Mouse (Mus musculus) left cerebral cortex, postnatal 4 days (tissue): ENCODE data around the gene Scrt2. TPM values are rescaled to one million over a fixed set of nuclear protein-coding genes. Genes with fewer than 3 reads are reported as not detected.
A peak's percentile ranks its signal among the peaks of the same experiment; 100 is the strongest.

ENCODE experiments used
- DNase-seq: peaks from one replicate; pipeline ENCODE4 v3.0.0-alpha.2; 2022
- intact Hi-C: fragments of 180-260 bp; cut with DNase I; formaldehyde crosslinking; loops from one replicate; pipeline ENCODE4 v1.15.1; 2025
- total RNA-seq, 2 experiments: library from RNA; stranded (reverse); gene quantifications; 2 replicates each; pipeline ENCODE4 v1.2.3; 2021

The Scrt2 gene
- total RNA-seq, 2 experiments from 2014 or later: 20.0 to 25.2 TPM

DNA sequence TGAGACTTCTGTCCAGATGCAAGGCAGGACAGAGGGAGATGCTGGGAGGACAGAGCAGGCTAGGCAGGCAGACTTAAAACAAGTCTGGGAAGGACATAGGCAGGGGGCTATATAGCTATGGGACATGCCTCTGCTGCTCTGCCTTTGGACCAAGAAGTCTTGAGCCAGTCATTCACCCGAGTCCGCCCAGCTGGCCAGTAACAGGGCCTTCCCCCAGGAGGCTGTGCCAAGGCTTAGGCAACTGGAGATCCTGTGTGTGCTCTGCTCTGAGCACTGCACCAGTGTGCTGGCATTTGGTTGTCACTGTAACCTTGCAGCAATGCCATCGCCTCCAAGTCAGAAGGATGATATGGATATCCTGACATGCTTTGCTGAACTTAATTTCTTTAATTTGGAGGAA lies 4.0 kb upstream of the Scrt2 start:
- intact Hi-C loops: no loop called here
- no peak for DNase-seq

DNA sequence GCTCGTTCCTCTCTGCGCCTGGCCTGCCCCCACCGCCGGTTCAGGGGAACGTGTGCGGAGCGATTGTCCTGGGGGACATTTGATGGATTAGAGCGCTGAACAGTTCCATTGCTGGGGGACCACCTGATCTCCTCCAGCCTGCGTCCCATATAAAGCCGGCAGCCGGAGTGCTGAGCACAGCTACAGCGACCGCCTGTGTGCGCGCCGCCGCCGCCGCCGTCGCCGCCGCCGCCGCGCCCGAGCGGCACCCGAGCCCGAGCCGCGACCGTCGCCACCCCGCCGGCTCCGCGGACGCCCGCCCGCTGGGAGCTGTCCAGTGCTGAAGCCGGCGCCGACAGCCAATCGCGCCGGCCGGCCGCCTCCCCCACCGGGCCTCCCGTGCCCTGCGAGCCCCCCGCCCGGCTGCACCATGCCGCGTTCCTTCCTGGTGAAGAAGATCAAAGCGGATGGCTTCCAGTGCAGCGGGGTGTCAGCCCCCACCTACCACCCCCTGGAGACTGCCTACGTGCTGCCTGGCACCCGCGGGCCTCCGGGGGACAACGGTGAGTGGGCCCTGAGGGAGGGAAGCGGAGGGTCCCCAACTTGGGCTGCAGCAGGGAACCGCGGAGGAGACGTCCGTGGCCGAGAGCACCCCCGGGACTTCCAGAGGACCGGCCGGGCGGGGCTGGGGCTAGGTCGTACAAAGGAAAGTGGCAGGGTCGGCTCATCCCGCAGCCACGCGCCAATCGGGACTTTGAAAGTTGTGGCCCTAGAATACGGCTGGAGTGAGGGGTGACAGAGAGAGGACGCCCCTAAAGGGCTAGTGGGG lies 516 bp downstream of the Scrt2 start:
- DNase-seq: peak; percentile 75
- intact Hi-C loops: loop anchor here (5.0 kb wide), 2 partner anchors 45 to 330 kb away; no protein-coding TSS in a partner anchor

DNA sequence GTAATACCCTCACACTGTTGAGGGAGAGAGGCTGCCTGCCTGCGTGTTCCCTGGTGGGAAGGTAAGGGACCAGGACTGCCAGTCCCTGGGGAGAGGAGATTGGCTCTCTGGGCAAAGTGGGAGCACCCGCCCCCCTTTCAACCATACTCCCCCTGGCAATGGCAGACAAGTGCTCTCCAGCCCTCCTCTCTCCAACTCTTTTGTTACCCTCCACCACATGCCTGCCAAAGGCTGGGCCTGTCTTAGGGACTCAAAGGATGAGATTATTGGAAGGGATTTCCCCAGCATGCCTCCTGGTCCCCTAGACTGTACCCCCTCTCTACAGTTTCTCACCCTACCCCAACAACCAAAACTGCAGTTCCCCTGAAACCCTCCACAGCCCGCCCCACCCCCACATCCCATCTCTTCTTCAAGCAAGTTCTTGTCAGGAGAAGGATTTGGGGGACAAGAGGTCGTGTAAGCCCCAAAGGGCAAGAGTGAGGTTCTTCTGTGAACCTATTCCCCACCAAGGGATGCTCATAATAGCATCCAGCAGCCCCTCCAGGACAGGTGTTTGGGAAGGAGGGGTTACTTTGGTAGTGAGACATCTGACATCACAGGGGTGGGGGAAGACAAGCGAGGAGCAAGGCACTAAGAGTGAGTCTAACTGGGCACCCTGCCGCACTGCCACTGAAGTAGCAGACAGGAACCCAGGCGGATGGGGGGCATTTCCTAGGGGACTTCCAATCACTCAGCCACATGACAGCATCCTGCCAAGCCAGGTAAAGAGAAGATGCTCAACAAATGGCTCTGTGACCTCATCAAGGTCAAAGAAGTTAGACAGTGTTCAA lies 1.3 kb downstream of the Scrt2 start:
- no peak for DNase-seq

DNA sequence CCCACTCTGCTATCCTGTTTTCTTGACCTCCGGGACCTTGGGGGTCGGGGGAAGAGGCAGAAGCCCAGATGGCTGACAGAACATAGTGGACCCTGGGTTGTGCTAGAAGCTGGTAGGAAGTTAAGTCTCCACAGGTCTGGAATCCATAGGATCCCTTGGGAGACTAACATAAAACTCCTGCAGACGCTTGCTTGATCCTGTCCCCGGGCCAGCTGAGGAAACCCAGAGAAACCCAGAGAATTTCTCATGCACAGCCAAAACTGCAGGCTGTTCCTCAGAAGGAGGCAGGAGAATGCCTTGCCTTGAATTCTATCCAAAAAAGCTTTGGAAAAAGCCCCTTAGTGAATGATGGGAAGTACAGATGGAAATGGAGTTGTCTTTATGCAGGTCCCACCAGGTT lies 2.1 kb downstream of the Scrt2 start:
- intact Hi-C loops: loop anchor here (5.0 kb wide), 2 partner anchors 46 to 331 kb away; no protein-coding TSS in a partner anchor
- no peak for DNase-seq

More for the DNA sequence above, 1.3 kb downstream of the Scrt2 start:
- intact Hi-C loops: loop anchor here (5.0 kb wide), 2 partner anchors 45 to 330 kb away; no protein-coding TSS in a partner anchor

GRCm38 (mm10) chr2:152084298-152084697 lies 3.0 kb downstream of the Scrt2 start:
- intact Hi-C loops: loop anchor here (5.0 kb wide), 2 partner anchors 47 to 332 kb away; no protein-coding TSS in a partner anchor
- DNase-seq: no peak

GRCm38 (mm10) chr2:152085414-152085813 lies 4.1 kb downstream of the Scrt2 start:
- intact Hi-C loops: no loop called here
- DNase-seq: no peak

GRCm38 (mm10) chr2:152086451-152086850 lies 5.1 kb downstream of the Scrt2 start:
- no peak for DNase-seq
- intact Hi-C loops: no loop called here

DNA sequence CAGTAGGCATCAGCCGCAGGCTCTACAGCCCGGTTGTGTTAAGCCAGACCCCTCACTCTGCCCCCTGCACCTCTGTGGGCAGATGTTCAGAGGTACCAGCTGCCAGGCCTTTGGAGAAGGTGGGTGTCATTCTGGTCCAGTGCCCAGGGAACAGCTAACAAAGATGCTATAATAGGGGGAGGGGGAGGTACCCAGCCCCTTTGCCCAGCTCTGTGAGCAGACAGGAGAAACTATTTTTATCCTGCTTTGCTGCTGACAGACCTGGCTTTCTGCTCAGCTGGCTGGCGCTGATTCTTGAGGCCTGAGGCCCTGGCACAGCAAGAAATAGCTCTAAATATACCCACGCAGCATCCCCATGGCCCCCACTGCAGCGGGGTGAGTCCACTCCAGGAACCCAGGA lies 5.8 kb downstream of the Scrt2 start:
- intact Hi-C loops: no loop called here

DNA sequence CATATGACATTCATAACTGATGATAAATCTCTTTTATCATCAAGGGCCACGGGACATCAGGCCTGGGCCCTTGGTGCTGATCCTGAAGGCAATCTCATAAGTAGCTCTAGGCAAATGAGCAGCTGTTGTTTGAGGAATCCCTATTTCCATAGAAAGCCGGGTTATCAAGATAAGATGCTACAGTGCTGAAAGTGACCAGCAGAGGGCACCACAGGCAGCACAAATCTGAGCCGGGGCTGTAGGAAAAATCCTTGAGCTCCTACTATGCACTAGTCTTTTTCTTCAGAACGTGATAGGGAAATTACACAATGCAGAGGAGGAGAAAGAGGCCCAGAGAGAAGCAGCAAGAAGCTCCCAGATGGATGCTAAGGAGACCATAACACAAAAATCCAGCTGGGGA lies 7.7 kb downstream of the Scrt2 start:
- intact Hi-C loops: no loop called here

More for the DNA sequence above, 5.8 kb downstream of the Scrt2 start:
- DNase-seq: no peak

GRCm38 (mm10) chr2:152089581-152089980 lies 8.3 kb downstream of the Scrt2 start:
- no peak for DNase-seq
- intact Hi-C loops: no loop called here

More for the DNA sequence above, 7.7 kb downstream of the Scrt2 start:
- DNase-seq: peak; percentile 71

DNA sequence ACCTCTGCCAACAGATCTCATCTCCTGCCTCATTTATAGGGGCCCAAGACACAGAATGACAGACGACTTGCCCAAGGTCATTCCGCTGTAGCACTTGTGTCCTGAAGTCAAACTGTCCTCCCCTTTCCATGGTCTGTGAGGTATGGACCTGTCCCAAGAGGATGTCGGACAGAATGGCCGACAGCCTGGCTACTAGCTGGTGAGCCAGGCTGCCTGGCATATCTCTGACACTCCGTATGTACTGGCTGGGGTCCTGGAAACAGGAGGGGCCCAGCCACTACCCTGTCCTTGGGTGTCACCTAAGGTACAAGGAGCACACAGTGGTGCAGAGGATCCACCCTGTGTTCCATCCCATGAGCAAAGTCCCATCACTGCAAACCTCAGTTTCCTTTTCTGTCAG lies 9.2 kb downstream of the Scrt2 start:
- no peak for DNase-seq
- intact Hi-C loops: no loop called here

- intact Hi-C loops: no loop called here
- no peak for DNase-seq
Observed at GRCm38 (mm10) chr2:152091342-152092056, 10.2 kb downstream of the Scrt2 start.

- no peak for DNase-seq
- intact Hi-C loops: no loop called here
Observed at GRCm38 (mm10) chr2:152092927-152093326, 11.6 kb downstream of the Scrt2 start.

DNA sequence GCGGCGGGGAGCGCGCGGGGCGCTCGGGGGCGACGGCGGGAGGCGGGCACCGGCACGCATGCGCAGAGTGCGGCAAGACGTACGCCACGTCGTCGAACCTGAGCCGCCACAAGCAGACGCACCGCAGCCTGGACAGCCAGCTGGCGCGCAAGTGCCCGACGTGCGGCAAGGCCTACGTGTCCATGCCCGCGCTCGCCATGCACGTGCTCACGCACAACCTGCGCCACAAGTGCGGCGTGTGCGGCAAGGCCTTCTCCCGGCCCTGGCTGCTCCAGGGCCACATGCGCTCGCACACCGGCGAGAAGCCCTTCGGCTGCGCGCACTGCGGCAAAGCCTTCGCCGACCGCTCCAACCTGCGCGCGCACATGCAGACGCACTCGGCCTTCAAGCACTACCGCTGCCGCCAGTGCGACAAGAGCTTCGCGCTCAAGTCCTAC lies 12.0 kb downstream of the Scrt2 start:
- intact Hi-C loops: no loop called here
- DNase-seq: no peak

GRCm38 (mm10) chr2:152094856-152095545 lies 13.7 kb downstream of the Scrt2 start:
- DNase-seq: no peak
- intact Hi-C loops: loop anchor here (5.0 kb wide), 1 partner anchor 68 kb away; no protein-coding TSS in a partner anchor

DNA sequence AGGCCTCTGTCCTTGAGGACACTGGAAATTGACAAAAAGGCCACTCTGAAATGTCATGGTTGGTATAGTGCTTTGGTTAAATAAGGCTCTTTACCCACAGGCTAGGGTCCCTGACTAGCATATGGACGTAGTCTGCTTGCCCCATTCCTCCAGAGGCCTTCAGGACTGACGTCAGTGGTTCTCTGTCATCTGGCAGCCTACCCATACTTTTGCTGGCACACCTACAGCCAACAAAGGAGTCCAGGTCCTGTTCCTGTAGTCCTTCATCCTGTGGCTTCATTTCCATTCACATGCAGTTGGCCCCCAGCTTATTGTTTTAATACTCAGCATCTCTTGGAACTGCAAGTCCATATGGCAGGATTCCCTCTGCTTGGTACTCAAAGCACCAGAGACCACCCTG lies 15.6 kb downstream of the Scrt2 start:
- intact Hi-C loops: loop anchor here (5.0 kb wide), 1 partner anchor 70 kb away; no protein-coding TSS in a partner anchor
- DNase-seq: no peak

DNA sequence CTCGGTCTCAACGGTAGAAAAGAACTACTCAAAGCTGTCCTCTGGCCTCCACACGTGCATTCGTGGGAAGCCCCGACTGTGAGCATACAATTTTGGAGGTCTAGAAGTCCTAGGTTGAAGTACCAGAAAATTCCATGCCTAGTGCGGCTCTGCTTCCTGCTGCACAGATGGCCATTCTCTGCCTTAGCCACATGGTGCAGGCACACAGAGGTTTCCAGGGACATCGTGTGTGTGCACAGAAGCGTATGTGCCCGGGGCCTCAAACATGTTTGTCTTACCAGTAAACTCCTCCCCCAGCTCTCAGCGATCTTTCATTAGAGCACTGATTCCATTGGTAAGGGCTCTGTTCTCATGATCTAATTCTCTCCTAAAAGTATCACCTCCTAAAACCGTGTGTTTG lies 16.6 kb downstream of the Scrt2 start:
- no peak for DNase-seq
- intact Hi-C loops: loop anchor here (5.0 kb wide), 1 partner anchor 71 kb away; no protein-coding TSS in a partner anchor

- intact Hi-C loops: loop anchor here (5.0 kb wide), 1 partner anchor 72 kb away; no protein-coding TSS in a partner anchor
- DNase-seq: no peak
Observed at GRCm38 (mm10) chr2:152099538-152099937, 18.2 kb downstream of the Scrt2 start.

DNA sequence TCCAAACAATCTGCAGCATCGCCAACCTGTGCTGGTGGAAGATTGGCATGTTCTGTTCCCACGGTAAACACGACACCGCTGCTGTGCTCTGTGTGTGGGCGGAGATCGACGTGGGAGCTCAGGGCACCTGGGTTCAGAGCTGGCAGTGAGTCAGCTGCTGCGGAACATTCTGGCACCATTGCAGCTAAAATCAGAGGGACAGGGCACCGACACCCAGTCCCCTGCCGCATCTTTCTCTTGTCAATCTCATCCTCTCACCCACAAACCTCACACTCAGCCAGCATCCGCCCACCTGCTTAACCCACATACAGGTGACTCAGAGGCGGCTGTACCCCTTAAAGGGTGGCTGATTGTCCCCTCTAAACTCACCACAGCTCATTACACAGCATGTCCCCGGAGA lies 20.4 kb downstream of the Scrt2 start:
- no peak for DNase-seq
- intact Hi-C loops: no loop called here

DNA sequence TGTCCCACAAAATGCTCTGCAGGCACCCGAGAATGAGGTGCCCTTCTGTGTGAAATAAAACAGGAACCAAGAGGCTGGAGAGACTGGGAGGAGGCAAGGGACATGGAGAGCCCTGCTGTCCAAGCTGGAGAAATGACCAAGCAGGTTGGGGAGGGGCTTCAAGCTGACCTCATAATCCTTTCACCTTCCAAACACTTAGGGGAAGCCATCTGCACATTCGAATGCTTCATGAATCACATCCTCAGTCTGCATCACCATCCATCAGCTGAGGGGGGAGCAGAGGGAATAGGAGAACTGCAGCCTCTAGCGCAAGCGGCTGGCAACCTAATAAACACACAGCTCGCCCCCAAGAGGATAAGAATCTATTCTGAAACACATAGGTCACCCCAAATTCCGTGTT lies 21.0 kb downstream of the Scrt2 start:
- no peak for DNase-seq
- intact Hi-C loops: no loop called here
